Mouse (Mus musculus): ENCODE measurements around the gene Ap3s2.

Gene Ap3s2

DNA sequence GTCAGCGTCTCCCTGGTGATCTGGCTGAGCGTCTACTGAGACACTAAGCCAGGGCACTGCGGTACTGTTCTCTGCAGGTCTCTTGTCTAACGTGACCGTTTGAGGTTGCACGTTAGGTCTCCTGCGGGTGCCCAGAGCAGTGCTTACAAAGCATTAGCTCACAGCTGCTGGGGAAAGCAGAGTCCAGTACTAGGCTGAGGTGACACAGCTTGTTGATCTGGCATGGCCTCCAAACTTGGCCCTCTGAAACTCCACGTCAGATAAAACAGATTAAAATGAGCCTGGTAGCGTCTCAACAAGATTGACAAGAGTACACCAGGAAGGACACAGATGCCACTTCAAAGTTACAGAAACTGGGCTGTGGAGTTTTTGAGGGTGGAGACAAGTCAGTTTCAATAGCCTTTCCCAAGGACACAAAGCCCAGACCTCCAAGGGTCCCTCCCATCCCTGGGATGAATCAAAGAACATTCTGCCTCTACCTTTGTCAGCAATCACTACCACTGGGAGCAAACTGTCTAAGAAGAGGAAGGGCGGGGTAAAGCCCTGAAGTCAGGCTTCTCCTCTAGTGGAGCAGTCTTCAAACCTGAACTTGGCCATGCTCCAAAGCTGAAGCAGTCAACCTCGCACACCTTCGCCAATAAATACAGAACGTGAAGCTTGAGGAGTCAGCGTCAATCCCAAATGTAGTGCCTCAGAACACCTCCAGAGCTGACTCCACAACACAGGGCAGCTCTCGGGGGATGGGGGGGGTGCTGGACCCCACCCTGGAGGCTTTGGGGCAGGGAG, 29.8 kb downstream of the Ap3s2 start:
- peak; percentile 88 for DNase-seq (ENCODE audit: low read depth, low spot score)

- no peak for DNase-seq (ENCODE audit: low read depth, low spot score)
These were observed 31.8 kb downstream of the Ap3s2 start for GRCm38 (mm10) chr7:79888603-79889002.

- no peak for DNase-seq (ENCODE audit: low read depth, low spot score)
These were observed 36.7 kb downstream of the Ap3s2 start for GRCm38 (mm10) chr7:79883613-79884334.

DNA sequence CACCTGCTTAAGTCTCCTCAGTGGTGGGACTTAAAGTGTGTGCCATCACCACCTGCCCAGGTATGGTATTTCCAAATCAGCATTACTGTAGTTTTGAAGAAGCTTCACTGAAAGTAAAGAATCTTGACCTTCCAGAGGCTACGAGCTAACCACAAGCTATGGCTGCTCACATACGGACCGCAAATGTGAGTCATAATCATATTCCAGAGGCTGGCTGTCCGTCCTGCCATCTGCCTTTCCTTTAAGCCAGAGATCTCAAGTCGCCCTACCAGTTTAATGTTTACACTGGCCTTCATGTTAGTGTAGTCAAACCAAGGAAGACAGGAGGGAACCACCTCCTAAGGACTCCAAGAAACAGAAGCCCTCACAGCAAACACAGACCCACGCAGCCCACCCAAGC, 38.5 kb downstream of the Ap3s2 start:
- no peak for DNase-seq (ENCODE audit: low read depth, low spot score)

GRCm38 (mm10) chr7:79880998-79881397, 39.5 kb downstream of the Ap3s2 start:
- peak; percentile 93 for DNase-seq (ENCODE audit: low read depth, low spot score)

GRCm38 (mm10) chr7:79880033-79880432, 40.4 kb downstream of the Ap3s2 start:
- DNase-seq (ENCODE audit: low read depth, low spot score) = no peak

DNA sequence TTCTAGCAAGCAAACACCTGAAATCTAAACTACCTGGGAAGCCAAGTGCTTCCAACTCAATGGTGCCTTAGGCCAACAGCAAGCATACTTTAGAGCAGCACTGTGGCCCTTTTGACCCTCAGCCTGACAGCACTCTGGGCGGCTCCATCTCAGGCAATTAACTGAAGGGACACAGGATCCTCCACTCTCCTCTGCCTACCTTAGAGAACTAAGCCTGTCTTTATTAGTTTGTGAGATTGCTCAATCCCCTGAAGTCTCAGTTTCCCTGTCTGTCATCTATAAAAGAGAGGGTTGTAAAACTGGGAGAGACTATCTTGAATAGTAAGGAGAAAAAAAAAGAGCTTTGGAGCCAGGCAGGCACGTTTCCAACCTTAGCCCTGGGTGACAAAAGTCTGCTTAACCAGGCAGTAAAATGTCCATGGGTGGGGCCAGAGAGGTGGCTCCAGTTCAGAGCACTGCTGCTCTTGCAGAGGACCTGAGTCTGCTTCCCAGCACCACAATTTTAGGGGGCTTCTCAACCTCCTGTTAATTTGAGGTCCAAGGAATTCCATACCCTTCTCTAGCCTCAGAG, 41.9 kb downstream of the Ap3s2 start:
- DNase-seq (ENCODE audit: low read depth, low spot score) = no peak

- no peak for DNase-seq (ENCODE audit: low read depth, low spot score)
These were observed 47.0 kb downstream of the Ap3s2 start for GRCm38 (mm10) chr7:79873407-79873806.

GRCm38 (mm10) chr7:79871797-79872345, 48.6 kb downstream of the Ap3s2 start:
- DNase-seq (ENCODE audit: low read depth, low spot score) = no peak

DNA sequence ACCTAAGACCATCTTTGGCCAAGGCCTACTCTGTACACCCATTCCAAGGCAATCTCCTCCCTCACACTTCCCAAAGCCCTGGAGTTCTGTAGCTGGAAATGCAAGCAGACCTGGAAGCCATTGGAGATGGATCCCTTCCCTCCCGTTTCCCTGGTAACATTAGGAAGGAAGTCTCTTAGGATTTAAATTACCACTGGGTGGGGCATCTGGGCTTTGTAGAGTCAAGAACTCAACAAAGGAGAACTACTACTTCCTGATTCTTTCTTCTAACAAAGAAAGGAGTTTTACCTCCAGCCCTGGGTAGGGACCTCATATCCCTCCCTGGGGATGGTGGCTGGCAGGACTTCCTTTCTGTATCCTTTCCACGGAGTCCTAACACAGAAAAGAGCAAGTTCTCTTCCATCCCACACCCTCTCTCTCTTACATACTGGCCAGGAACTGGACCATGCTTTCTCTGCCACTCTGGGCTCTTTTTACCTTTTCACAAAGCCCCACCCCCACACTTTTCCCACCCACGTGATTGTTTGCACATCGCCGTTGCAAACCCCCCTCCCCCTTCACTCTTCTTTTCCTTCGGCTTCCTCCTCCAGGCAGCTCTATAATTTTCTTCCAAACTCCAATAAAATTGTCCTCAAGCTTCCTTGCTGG, 51.3 kb downstream of the Ap3s2 start:
- DNase-seq (ENCODE audit: low read depth, low spot score) = peak; percentile 92

DNA sequence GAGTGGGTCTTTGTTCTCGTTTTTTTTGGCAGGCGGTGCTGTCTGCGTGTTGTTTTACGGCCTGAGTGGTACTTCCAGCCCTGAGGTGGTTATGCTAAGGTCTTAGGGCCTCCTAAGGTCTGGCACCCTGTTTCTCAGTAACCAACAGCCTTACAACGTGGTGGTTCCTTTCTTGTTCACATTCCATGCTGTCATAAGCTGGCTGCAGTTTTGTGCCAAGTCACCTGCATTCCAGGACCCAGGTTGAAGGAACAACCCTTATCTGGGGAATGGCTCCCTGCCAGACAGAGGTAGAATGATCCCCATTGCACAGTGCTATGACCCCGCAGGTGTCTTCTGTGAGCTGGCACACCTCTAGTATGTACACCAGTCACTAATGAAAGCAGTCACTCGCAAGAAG, 52.0 kb downstream of the Ap3s2 start:
- no peak for DNase-seq (ENCODE audit: low read depth, low spot score)

DNA sequence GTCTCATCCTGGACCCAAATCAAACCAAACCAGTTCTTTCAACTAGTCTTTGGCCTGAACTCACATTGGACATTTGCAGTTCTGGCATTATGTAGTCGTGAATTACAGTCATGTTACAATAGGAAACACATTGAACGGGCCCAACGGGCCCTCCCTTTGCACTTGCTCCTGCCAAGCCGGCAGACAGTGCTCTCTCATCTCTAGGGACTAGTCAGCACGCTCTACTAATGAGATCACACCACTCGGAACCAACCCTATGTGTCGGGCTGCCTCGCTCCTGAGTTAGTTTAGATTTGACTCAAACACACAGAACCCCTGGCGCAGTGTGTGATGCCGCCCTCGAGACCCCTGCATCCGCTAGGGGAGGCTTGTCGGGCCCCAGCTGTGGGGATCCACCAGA, 52.6 kb downstream of the Ap3s2 start:
- DNase-seq (ENCODE audit: low read depth, low spot score) = no peak

DNA sequence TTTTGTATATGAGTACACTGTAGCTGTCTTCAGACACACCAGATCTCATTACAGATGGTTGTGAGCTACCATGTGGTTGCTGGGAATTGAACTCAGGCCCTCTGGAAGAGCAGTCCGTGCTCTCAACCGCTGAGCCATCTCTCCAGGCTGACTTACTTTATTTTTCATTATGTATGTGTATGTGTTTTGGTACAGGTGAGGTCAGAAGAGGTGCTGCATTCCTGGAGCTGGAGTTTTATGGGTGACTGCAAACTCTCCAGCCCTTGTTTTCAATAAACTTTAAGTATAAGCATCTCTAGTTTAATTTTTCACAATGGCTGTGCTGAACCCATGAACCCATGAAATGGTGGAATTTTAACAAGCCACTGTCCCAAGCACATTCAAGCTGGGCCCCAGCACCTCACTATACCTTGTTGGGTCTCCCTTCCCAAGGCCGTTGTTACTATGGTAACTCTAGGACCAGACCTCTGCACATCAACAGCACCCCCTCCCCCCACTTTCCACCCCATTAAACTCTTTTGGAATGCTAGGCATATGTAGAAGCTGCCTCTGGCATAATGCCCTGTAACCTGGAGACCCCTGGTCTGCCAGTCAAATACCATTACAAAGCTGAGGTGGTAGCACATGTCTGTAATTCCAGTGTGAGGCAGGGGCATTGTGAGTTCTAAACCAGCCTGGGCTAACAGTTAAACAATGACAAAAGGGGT, 54.0 kb downstream of the Ap3s2 start:
- DNase-seq (ENCODE audit: low read depth, low spot score) = no peak

- peak; percentile 20 for DNase-seq (ENCODE audit: low read depth, low spot score)
These were observed 58.7 kb downstream of the Ap3s2 start for GRCm38 (mm10) chr7:79861794-79862193.

GRCm38 (mm10) chr7:79860811-79861210, 59.6 kb downstream of the Ap3s2 start, which contains the start of gene Anpep:
TSS of gene Anpep (minus strand) at chr7:79861059.
- DNase-seq (ENCODE audit: low read depth, low spot score) = no peak

DNA sequence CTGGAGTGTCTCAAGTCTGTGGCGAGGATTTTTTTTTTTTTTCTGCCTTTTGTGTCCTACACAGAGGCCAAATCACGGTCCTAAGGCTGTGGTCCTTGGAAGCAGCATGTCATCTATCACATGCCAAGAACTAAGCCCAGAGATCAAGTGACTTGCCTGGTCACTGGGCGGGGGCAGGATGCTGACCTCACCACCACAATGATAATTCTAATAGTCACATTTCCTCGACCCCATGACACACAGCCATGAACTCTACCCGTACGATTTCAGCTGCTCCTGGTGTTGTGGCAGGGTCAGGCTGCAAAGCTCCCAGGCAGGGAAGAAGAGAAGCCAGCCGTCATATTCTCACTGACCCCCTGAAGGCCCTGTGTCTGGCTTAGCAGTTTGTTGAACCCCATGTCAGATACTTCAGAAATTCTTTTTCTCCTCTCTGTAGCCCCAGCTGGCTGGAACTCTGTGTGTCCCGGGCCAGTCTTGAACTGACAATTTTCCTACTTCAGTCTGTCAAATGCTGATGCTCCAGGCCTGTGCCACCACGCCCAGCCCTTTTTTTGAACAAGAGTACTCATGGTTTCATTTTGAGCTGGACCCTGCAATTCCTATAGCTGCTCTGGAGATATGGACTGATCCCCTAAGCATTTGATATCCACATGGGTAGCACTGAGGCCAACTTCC, 61.4 kb downstream of the Ap3s2 start:
- DNase-seq (ENCODE audit: low read depth, low spot score) = no peak

DNA sequence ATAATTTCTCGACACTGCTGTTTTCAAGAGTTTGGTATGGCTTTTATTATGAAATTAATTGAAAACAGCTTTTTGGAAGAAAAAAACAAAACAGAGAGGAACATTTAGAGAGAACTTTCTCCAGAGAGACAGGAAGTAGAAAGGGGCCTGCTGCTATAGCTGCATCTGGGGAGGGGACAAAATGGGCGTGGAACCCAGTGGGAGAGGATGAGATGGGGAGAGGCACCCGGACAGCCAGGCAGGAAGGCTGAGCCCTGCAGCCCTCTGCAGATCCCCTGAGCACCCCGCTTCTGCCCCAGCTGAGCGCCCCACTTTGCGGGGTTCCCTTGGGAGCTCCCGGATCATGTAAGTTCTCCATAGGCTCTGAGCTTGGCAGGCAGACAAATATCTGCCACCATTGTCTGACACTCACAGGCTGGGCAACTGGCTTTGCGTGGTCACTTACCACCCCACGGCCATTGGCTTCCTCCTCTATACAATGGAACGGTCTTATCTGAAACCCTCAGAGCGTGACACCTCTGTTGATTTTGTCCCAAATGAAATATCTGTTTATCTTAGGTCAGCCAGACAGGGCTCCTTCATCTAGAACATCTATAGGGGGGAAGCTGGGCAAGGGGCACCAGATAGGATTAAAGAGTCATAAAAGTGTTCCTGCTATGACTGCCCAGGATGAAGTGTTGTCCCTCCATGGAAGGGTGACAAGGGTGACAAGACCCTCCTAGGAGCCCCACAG, 62.1 kb downstream of the Ap3s2 start:
- DNase-seq (ENCODE audit: low read depth, low spot score) = no peak

DNA sequence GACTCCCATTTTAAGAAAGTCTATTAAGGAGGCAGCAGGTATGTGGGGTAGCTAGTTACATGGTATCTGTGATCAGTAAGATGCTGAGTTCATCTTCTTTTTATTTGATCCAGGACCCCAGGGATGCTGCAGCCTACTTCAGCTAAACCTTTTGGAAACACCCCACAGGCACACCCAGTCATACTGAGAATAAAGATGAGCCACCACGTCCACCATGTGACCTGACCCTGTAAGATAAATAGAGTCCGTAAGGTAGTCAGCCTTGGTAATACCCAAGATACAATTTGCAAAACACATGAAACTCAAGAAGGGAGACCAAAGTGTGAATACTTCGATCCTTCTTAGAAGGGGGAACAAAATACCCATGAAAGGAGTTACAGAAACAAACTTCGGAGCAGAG, 64.1 kb downstream of the Ap3s2 start:
- no peak for DNase-seq (ENCODE audit: low read depth, low spot score)

GRCm38 (mm10) chr7:79847456-79848451, 72.7 kb downstream of the Ap3s2 start:
- peak; percentile 76 for DNase-seq (ENCODE audit: low read depth, low spot score)
